Mouse (Mus musculus) kidney, embryonic 15.5 days (tissue): ENCODE results near the gene Slc2a9. TPM values are rescaled to one million over a fixed set of nuclear protein-coding genes. Genes with fewer than 3 reads are reported as not detected.

Experiments
- ATAC-seq: fragments of 200-750 bp; cut with Nextera tagmentation; replicated peaks from 2 replicates; pipeline ENCODE4 v1.8.0; 2017; ENCODE audit warnings: moderate TSS enrichment; ENCODE audit not compliant: low FRiP score
- H3K27ac ChIP-seq: fragments of 300-500 bp; sonication (generic); 2 replicates; pipeline ENCODE4 v1.5.1; 2015; ENCODE audit warnings: mild to moderate bottlenecking, inconsistent platforms
- H3K27me3 ChIP-seq: fragments of 300-500 bp; sonication (generic); 2 replicates; pipeline ENCODE4 v1.6.1; 2015; ENCODE audit warnings: inconsistent platforms
- H3K36me3 ChIP-seq: fragments of 300-500 bp; sonication (generic); 2 replicates; pipeline ENCODE4 v1.6.1; 2015; ENCODE audit warnings: inconsistent platforms
- H3K4me1 ChIP-seq: fragments of 300-500 bp; sonication (generic); 2 replicates; pipeline ENCODE4 v1.6.1; 2015; ENCODE audit warnings: inconsistent platforms
- H3K4me2 ChIP-seq: fragments of 300-500 bp; sonication (generic); 2 replicates; pipeline ENCODE4 v1.6.1; 2015; ENCODE audit warnings: moderate library complexity, mild to moderate bottlenecking, inconsistent platforms
- H3K4me3 ChIP-seq: fragments of 300-500 bp; sonication (generic); replicated peaks from 2 replicates; pipeline ENCODE4 v1.5.1; 2015; ENCODE audit warnings: mild to moderate bottlenecking, inconsistent platforms
- H3K9ac ChIP-seq: fragments of 300-500 bp; sonication (generic); 2 replicates; pipeline ENCODE4 v1.6.1; 2015; ENCODE audit warnings: mild to moderate bottlenecking, inconsistent platforms
- H3K9me3 ChIP-seq: fragments of 300-500 bp; sonication (generic); replicated peaks from 2 replicates; pipeline ENCODE4 v1.6.1; 2016; ENCODE audit warnings: inconsistent platforms
- WGBS: fragments of 180-500 bp; shearing (Covaris S2); methylation state at CpG from one replicate; pipeline ENCODE4 v1.1.7; 2015; ENCODE audit warnings: mixed read lengths; 5-methylcytosine and 5-hydroxymethylcytosine counted together
- polyA plus RNA-seq: library from polyadenylated mRNA; unstranded; fragments of >200 nt; fragmentation: Nextera tagmentation; extraction: Ambion mirVana; gene quantifications from 2 replicates; pipeline ENCODE4 v1.2.1, GENCODE M21; 2015

Gene Slc2a9
- polyA plus RNA-seq, 1 experiment from 2014 or later: 1.4 TPM

DNA sequence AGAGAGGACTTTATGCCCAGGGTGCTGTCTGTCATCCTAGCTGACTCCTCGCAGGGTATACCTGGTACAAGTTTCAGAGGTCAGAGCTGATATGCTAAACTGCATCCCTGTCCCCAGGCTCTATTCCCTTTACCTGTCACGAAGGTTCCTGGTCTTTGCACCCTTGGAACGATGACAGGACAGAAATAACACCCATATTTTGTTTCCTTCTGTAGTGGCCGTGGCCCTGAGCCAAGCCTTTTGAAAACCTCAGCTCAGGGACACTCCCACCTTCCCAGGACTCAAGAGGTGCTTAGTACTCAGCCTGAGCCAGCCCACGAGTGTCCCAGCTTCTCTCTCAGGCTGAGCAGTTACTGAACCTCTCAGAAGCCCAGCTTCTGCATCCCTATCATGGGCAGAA lies 4.5 kb downstream of the Slc2a9 start:
- WGBS: 60% methylated on average over 5 of the region's 5 CpGs
- no peaks in the 10 kb centered on the region for H3K4me1 ChIP-seq
- H3K9me3 ChIP-seq: no peaks in the 10 kb centered on the region
- H3K4me3 ChIP-seq: no peak overlapping the region
- 0 out of 2 replicates have a peak overlapping the region, but pooled peaks have one; percentile 4 for H3K27ac ChIP-seq
- no peaks in the 10 kb centered on the region for H3K36me3 ChIP-seq
- no peak overlapping the region for H3K4me2 ChIP-seq
- H3K9ac ChIP-seq: no peak overlapping the region
- no peaks in the 10 kb centered on the region for H3K27me3 ChIP-seq
- no peak for ATAC-seq

DNA sequence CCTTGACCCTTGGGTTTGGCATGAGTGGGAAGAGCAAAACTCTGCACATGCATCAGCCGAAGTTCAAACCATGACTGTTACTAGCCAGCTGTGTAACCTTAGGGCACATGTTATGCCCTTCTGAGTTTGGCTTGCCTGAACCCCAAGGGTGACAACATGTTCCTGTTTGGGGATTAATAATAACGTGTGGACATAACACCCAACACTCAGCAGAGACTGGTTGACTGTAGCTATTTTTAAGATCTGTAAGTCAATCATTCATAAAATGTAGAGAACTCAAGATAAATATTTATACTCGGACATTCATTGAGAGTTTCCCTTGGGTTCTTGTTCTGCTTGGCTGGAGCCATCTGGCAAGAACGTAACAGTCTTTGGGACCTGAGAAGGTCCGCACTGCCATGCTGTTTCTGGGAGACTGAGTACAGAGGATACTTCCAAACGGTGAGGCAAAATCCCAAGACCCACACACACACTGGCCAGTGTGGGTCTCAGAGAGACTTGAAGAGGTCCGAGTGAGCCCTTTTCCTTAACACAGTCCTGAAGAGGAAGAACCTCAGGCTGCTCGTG lies 6.4 kb downstream of the Slc2a9 start:
- Histone ChIP-seq H3K4me3 (no peak overlapping the region), H3K27me3 (no peaks in the 10 kb centered on the region), H3K36me3 (no peaks in the 10 kb centered on the region), H3K27ac (no peak overlapping the region), H3K9ac (no peak overlapping the region), H3K4me2 (no peak overlapping the region), H3K4me1 (no peaks in the 10 kb centered on the region), H3K9me3 (no peaks in the 10 kb centered on the region)
- 70% methylated on average over 8 of the region's 8 CpGs for WGBS
- no peak for ATAC-seq

DNA sequence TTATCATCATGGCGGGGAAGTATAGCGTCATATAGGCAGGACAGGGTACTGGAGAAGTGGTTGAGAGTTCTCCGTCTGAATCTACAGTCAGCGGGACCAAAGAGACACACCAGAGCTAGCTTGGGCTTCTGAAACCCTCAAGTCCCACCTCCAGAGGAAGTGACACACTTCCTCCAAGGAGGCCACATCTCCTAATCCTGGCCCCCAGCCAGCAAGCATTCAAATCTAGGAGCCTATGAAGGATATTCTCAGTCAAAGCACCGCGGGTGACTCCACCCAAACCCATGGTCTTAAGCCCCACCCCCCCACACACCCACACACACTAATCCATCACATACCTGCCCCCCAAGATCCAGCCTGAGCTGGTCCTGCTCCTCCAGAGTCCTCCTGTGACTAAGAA lies 9.1 kb downstream of the Slc2a9 start:
- Histone ChIP-seq H3K4me1 (no peaks in the 10 kb centered on the region), H3K9me3 (no peaks in the 10 kb centered on the region), H3K9ac (no peak overlapping the region), H3K36me3 (no peaks in the 10 kb centered on the region), H3K27ac (no peak overlapping the region), H3K4me2 (no peak overlapping the region), H3K4me3 (no peak overlapping the region), H3K27me3 (no peaks in the 10 kb centered on the region)
- WGBS: 87% methylated on average over 6 of the region's 6 CpGs
- ATAC-seq: no peak

DNA sequence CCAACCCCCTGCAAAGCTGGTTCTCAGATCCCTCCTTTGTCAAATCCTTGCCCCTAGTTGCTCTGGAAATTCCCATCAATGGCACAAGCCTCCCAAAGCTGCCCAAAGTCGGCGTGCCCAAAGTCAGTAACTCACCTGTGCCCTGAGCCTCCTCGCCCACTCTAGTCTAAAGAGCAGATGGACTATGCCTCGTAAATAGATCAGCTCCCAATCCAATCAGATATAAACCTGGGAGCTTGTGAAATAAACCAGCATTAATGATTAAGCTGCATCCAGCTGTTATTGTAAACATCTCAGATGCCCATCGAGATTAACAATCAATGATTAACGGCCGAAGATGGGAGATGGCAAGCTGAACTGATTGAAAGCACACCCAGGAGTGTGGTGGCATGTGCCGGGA lies 11.2 kb downstream of the Slc2a9 start:
- H3K27me3 ChIP-seq: no peaks in the 10 kb centered on the region
- no peak overlapping the region for H3K9ac ChIP-seq
- no peaks in the 10 kb centered on the region for H3K4me1 ChIP-seq
- no peak overlapping the region for H3K27ac ChIP-seq
- no peak for ATAC-seq
- no peaks in the 10 kb centered on the region for H3K9me3 ChIP-seq
- no peaks in the 10 kb centered on the region for H3K36me3 ChIP-seq
- WGBS: 75% methylated on average over 8 of the region's 8 CpGs
- no peak overlapping the region for H3K4me2 ChIP-seq
- H3K4me3 ChIP-seq: no peak overlapping the region

DNA sequence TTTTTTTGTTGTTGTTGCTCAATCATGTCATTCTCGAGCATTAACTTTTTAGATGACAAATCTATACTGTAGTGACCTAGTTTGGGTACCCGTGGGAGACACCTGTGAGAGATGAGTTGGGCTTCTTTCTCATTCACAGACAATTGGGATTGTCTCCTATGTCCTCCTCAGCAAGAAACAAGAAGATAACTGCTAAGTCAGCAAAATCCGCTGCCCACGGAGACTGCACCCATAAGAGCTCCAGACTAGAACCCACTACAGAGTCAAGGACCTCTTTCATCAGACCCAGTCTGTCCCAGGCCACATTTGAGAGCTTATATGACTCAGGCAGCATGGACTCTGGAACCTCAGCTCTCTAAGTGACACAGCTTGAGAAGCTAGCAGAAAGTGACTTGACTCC lies 13.2 kb downstream of the Slc2a9 start:
- no peaks in the 10 kb centered on the region for H3K4me1 ChIP-seq
- 89% methylated on average over 4 of the region's 4 CpGs for WGBS
- H3K27me3 ChIP-seq: no peaks in the 10 kb centered on the region
- H3K36me3 ChIP-seq: no peaks in the 10 kb centered on the region
- H3K4me2 ChIP-seq: no peak overlapping the region
- H3K4me3 ChIP-seq: no peak overlapping the region
- no peak overlapping the region for H3K9ac ChIP-seq
- H3K9me3 ChIP-seq: no peaks in the 10 kb centered on the region
- H3K27ac ChIP-seq: no peak overlapping the region
- no peak for ATAC-seq

DNA sequence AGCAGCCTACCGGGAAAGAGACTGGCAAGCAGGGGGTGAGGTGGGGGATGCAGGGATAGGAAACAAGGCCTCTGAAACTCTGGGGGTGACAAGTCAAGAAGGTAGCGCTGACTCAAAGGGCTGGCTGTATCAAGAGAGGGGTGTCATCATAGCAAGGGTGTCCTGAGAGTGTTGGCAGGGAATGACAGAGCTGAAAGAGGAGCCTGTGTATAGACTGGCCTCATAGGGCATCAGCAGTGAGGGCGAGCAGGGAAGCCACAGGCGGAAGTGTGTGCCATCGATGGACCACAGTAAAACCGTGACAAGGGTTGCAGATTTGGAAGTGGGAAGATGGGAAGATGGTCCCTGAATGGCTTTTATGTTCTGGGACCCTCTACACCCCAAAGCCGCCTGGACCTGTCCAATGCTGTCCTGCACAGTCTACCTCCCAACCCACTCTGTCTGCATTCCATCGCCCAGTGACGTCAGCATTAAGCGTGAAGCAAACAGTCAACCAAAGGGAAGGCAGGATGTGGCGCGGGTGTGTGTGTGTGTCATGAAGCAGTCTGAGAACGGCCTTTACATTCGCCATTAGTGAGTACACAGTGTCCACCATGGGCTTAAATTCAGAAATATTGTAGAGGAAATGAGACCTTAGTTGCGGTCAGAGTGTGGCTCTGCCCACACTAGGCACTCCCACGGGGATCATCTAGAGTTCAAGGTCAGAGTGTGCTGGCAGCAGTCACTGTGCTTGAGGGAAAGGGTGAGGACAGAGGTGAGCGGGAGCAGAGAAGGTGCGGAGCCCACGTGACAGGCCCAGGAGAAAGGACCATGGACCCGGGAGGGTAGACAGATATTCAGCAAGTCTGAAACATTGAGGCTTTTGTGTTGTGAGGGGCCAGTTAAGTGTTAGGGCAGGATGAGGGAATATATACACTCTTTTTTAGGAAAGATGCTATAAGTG lies 14.0 kb downstream of the Slc2a9 start:
- H3K4me1 ChIP-seq: peaks cover 2% of the 10 kb centered on the region; the same call in 1 of the 2 replicates
- WGBS: 67% methylated on average over 20 of the region's 20 CpGs
- H3K27me3 ChIP-seq: no peaks in the 10 kb centered on the region
- H3K9ac ChIP-seq: no peak overlapping the region
- no peak overlapping the region for H3K4me2 ChIP-seq
- H3K4me3 ChIP-seq: no peak overlapping the region
- no peak overlapping the region for H3K27ac ChIP-seq
- H3K36me3 ChIP-seq: no peaks in the 10 kb centered on the region
- no peaks in the 10 kb centered on the region for H3K9me3 ChIP-seq
- peak; percentile 20; the same call in 1 of the 2 replicates for ATAC-seq

DNA sequence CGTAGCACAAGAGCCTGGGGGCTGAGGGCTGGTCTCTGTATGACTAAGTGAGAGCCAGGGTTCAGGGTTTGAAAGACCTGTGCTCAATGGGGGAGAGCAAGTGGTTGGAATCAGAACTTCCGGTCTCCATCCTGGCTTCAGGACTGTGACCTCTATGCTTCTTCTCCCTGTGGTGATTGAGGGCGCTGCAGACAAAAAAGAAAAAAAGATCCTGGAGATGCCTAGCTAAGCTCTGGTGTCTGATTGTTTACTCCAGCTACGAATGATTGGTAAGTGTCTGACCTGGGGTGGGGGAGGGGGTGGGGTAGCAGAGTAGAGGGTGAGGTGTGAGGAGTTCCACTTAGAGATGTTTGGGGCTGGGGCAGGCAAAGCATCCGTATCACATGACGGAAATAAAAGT lies 14.9 kb downstream of the Slc2a9 start:
- 51% methylated on average over 6 of the region's 6 CpGs for WGBS
- ATAC-seq: no peak
- no peaks in the 10 kb centered on the region for H3K27me3 ChIP-seq

DNA sequence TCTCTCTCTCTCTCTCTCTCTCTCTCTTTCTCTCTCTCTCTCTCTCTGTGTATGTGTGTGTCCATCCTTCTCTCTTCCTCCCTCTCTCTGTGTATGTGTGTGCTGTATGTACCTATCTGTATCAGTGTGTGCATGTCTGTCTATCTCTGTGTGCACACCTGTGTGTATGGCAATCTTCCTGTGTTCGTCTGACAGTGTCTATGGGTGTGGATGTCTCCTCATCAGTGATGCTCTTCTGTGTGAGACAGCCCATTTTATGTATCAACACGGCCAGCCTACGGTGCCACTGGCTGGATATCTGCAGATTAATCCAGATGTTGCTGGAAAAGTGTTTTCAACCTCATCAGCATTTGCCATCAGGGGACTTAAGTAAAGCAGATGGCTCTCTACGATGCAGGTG lies 15.7 kb downstream of the Slc2a9 start:
- Histone ChIP-seq H3K9me3 (no peaks in the 10 kb centered on the region), H3K4me3 (no peak overlapping the region)
- WGBS: 85% methylated on average over 4 of the region's 4 CpGs

More for the DNA sequence above, 14.9 kb downstream of the Slc2a9 start:
- no peaks in the 10 kb centered on the region for H3K9me3 ChIP-seq
- no peak overlapping the region for H3K4me2 ChIP-seq
- H3K4me3 ChIP-seq: no peak overlapping the region
- H3K27ac ChIP-seq: no peak overlapping the region
- H3K9ac ChIP-seq: no peak overlapping the region
- H3K4me1 ChIP-seq: peaks cover 6% of the 10 kb centered on the region; the same call in 1 of the 2 replicates
- H3K36me3 ChIP-seq: no peaks in the 10 kb centered on the region

DNA sequence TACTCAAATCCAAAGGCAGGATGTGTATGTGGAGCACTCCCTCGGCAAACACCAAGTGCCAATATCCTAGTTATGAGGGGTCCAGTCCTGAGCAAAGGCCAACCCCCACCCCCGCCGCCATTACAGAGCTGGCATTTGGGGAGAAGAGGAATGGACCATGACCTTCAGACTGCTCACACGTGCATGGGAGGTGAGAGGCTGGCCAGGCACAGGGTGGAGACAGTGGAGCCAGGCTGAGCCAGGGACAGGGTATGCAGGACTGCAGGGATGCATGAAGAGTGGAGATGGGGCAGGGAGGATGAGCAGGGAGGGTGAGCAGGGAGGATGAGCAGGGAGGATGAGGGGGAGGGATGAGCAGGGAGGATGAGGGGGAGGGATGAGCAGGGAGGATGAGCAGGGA lies 17.0 kb downstream of the Slc2a9 start:
- H3K4me2 ChIP-seq: no peak overlapping the region
- no peaks in the 10 kb centered on the region for H3K9me3 ChIP-seq
- WGBS: 74% methylated on average over 4 of the region's 4 CpGs
- no peaks in the 10 kb centered on the region for H3K27me3 ChIP-seq
- H3K36me3 ChIP-seq: no peaks in the 10 kb centered on the region
- H3K27ac ChIP-seq: no peak overlapping the region
- no peak overlapping the region for H3K4me3 ChIP-seq
- H3K4me1 ChIP-seq: peaks cover 18% of the 10 kb centered on the region
- ATAC-seq: no peak
- no peak overlapping the region for H3K9ac ChIP-seq

More for the DNA sequence above, 15.7 kb downstream of the Slc2a9 start:
- no peak for ATAC-seq
- H3K27me3 ChIP-seq: no peaks in the 10 kb centered on the region
- no peak overlapping the region for H3K9ac ChIP-seq
- H3K4me1 ChIP-seq: peaks cover 6% of the 10 kb centered on the region; the same call in 1 of the 2 replicates
- no peak overlapping the region for H3K4me2 ChIP-seq
- no peak overlapping the region for H3K27ac ChIP-seq
- H3K36me3 ChIP-seq: no peaks in the 10 kb centered on the region

DNA sequence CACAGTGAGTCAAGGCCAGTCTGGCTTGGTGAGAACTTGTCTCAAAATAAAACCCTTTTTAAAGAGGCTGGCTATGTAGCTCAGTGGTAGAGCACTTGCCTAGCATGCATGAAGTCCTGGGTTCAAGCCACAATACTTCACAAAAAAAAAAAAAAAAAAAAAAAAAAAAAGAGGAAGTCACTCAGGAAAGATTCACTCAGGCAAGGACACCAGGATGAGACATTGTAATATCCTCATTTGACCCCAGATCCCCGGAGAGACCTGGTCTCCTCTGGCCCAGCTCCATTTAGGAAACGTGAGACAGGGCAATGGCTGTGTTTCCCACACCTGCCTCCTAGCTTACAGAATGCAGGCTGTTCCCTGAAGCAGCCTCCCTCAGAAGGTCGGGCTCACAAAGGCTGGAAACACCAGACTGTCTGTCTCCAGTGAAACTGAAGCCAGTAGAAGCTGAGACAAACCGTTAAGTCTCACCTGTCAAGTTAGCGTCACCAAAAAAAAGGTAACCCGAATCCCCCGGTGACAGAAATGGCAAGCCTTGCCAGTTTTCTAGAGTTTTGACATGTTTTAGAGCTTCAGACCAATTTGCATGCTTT lies 19.3 kb downstream of the Slc2a9 start:
- Histone ChIP-seq H3K4me3 (no peak overlapping the region), H3K4me1 (peaks cover 37% of the 10 kb centered on the region), H3K9ac (no peak overlapping the region), H3K36me3 (no peaks in the 10 kb centered on the region), H3K4me2 (no peak overlapping the region), H3K27ac (no peak overlapping the region), H3K27me3 (no peaks in the 10 kb centered on the region), H3K9me3 (no peaks in the 10 kb centered on the region)
- no peak for ATAC-seq
- 40% methylated on average over 7 of the region's 7 CpGs for WGBS

DNA sequence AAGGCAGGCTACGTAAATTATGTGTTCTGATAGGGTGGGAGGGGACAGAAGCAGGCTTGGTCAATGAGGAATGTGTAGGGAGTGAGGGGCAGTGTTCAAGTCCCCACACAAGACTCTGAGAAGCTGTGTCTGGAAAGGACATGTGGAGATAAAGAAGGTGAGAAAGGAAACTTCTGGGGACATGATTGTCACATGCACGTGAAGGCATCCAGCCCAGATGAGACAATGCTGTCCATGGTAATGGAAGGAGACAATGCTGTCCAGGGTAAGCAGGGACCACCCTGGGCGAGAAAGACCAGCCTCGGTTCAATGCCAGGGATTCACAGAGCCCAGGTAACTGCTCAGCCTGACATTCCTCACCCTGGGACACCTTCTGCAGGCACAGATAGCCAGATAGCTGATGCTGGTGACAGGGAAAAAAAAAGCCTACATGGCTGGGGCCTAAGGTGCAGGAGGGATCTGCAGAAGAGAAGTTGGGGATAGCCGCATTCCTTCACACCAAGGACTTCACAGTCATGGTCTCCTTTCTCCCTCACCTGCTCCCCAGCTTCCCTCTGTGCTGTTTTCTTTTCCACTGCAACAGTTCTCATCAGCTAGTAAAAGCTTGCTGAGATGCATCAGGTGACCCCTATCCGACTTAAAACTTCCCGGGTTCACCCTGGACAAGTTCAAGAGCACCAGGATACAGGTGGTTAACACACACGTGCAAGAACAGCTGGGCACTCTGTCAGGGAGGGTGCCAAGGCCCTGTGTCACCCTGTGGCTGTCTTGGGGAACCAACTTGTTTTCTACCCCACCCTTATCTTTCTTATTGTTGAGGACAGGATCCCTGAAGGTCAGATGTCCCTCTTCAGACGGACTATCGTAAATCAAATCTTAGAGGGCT lies 21.9 kb downstream of the Slc2a9 start:
- H3K9me3 ChIP-seq: no peaks in the 10 kb centered on the region
- no peaks in the 10 kb centered on the region for H3K27me3 ChIP-seq
- peaks cover 37% of the 10 kb centered on the region for H3K4me1 ChIP-seq
- H3K27ac ChIP-seq: peak overlapping the region; percentile 85
- 66% methylated on average over 10 of the region's 10 CpGs for WGBS
- peak overlapping the region; percentile 57 for H3K4me2 ChIP-seq
- ATAC-seq: 0 out of 2 replicates have a peak, but pooled peaks have one; percentile 4
- H3K4me3 ChIP-seq: peak overlapping the region; percentile 36
- no peaks in the 10 kb centered on the region for H3K36me3 ChIP-seq
- no peak overlapping the region for H3K9ac ChIP-seq
